ENCODE assay signal across 27 mouse cellular contexts in genomic region chr14:48700790-48701370, GRCm38 (mm10). TPM values are rescaled to one million over a fixed set of nuclear protein-coding genes. Genes with fewer than 3 reads are reported as not detected.
DNase-seq lines count a peak whose midpoint lies in the region; TF ChIP-seq lines count a peak whose summit lies in the region.
"Had no signal": no experiment of that assay in that cellular context is flagged by ENCODE, and none has a peak within 500 bp of the region (broad histone marks: within the 10 kb centered on the region; RNA-seq: fewer than 3 reads in every experiment).

No protein-coding gene starts in this region.

- H3K27ac ChIP-seq in left cerebral cortex, adult 2 months: no peak overlapping the region
- H3K27ac ChIP-seq: embryonic facial prominence, embryonic 13.5 days; embryonic facial prominence, embryonic 15.5 days; forebrain, embryonic 10.5 days; forebrain, embryonic 12.5 days had no signal

- intact Hi-C loops in left cerebral cortex, adult 2 months (cut with DNase I): no loop called here

- no peak overlapping the region for H3K4me3 ChIP-seq in left cerebral cortex, adult 2 months
- H3K4me3 ChIP-seq: embryonic facial prominence, embryonic 13.5 days; embryonic facial prominence, embryonic 15.5 days; erythroblast, embryonic 14.5 days; forebrain, embryonic 10.5 days; forebrain, embryonic 12.5 days had no signal

- DNase-seq in heart, adult 11 months: peak; percentile 45
- no peak for DNase-seq in heart, adult 9 months (ENCODE audit: low spot score in 2 of 2)
- DNase-seq in ES-CJ7 (ENCODE audit: low read depth, low spot score) (peak; percentile 94), R1 (ENCODE audit: low read depth, low spot score) (peak; percentile 94), ZHBTc4 (ENCODE audit: low read depth, low spot score) (peak; percentile 90)
- no peak for DNase-seq in gastrocnemius, adult 18-20 months (ENCODE audit: low spot score)
- DNase-seq in right cerebral cortex, postnatal 10 days (ENCODE audit: low spot score in 2 of 2): no peak
- DNase-seq in left cerebral cortex, adult 2 months (ENCODE audit: extremely low spot score in 1 of 2, low spot score in 2 of 2): no peak
- DNase-seq: adrenal gland, adult 2 months; adrenal gland, postnatal 10 days; adrenal gland, postnatal 25 days; B cell, adult 2 months; cerebellum, adult 11 months; cerebellum, adult 18-20 months; cerebellum, adult 8-10 months; cerebellum, adult 9-11 months; cerebellum, postnatal 14 days; cerebellum, postnatal 36 days; embryo, embryonic 11 days had no signal

- TF ChIP-seq CTCF in left cerebral cortex, adult 2 months (IDR thresholded peaks at IDR 0.05): no peak

RNA-seq across cellular contexts. Expression of gene Otx2, which starts 27.3 kb away (rescaled TPM):
- total RNA-seq in gastrocnemius, adult 18-20 months (2021): not detected
- total RNA-seq in left cerebral cortex, adult 2 months (2021): under 1 TPM; 0.77 to 0.86 TPM
- total RNA-seq: adrenal gland, adult 2 months; adrenal gland, postnatal 10 days; adrenal gland, postnatal 25 days; adrenal gland, postnatal 4 days; CH12.LX; common myeloid progenitor, adult 5-6 weeks had no signal

Comparison
In these comparisons a context has a peak if more than half of its experiments do, and no peak if none do; other contexts are left out.
1. DNase-seq: peak in heart, adult 11 months (single experiment), ES-CJ7 (single experiment), R1 (single experiment) and ZHBTc4 (single experiment); none in heart, adult 9 months (0 of 2), gastrocnemius, adult 18-20 months (single experiment), right cerebral cortex, postnatal 10 days (0 of 2) and left cerebral cortex, adult 2 months (0 of 2).